Mouse (Mus musculus) olfactory bulb, adult 2 months (tissue): ENCODE results near the gene Hoxd12.

Experiments used
- CTCF ChIP-seq: fragments of 200-500 bp; IDR thresholded peaks from 2 replicates; pipeline ENCODE4 v1.5.1; 2012; ENCODE audit warnings: low read depth, mild to moderate bottlenecking, low read length, moderate library complexity; ENCODE audit not compliant: insufficient read depth
- POLR2A ChIP-seq: fragments of 200-500 bp; IDR thresholded peaks from 2 replicates; pipeline ENCODE4 v1.6.1; 2012; ENCODE audit warnings: mild to moderate bottlenecking, low read depth, low read length, moderate library complexity; ENCODE audit not compliant: insufficient read depth

- TF ChIP-seq CTCF (no peak), POLR2A (no peak)
Observed at GRCm38 (mm10) chr2:74694066-74694465, 19.3 kb downstream of the Hoxd12 start.
